Mouse (Mus musculus): ENCODE measurements around the gene Rif1.

GRCm38 (mm10) chr2:52084571-52084970 is 11.9 kb downstream of the Rif1 start:
- TF ChIP-seq POLR2A (IDR thresholded peaks at IDR 0.05; ENCODE audit: control insufficient read depth, extremely low read depth, insufficient read depth, low read length, poor library complexity) (no peak), CTCF (IDR thresholded peaks at IDR 0.05; ENCODE audit: borderline replicate concordance, control insufficient read depth, extremely low read depth, insufficient read depth, low read length, poor library complexity) (no peak)
